36 mouse cellular contexts compared by ENCODE assay signal in the genomic region with DNA sequence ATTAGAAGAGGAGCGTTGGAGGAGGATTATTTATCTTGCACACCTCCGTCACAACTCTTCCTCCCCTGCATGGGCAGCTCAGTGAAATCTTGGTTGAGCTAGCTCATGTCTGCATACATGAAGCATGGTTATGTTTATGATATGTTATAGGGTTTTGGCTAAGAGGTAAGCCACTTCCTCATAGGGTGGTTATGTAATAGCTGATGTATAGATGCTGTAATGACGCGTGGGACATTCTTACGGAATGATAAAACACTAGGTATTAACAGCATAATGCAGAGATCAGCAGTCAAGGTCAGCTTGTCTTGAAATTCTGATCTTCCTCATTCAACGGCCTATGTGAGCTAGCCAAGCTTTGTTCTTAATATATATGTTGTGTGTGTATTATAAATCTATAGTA.
"Had no signal": no experiment of that assay in that cellular context is flagged by ENCODE, and none has a peak within 500 bp of the region (broad histone marks: within the 10 kb centered on the region; RNA-seq: fewer than 3 reads in every experiment).

No protein-coding gene starts in this region.

- H3K4me1 ChIP-seq: heart, embryonic 10.5 days; heart, embryonic 12.5 days; hindbrain, embryonic 10.5 days; hindbrain, embryonic 12.5 days; hindbrain, embryonic 13.5 days; hindbrain, embryonic 15.5 days; intestine, embryonic 15.5 days; kidney, embryonic 15.5 days had no signal

- H3K9me3 ChIP-seq: heart, embryonic 10.5 days; heart, embryonic 12.5 days; heart, embryonic 13.5 days; heart, embryonic 15.5 days; hindbrain, embryonic 10.5 days; hindbrain, embryonic 12.5 days; hindbrain, embryonic 13.5 days; hindbrain, embryonic 15.5 days; intestine, embryonic 15.5 days; kidney, embryonic 15.5 days had no signal

- ATAC-seq: hindbrain, embryonic 16.5 days; hindbrain, postnatal 0 days; inflammation-experienced regulatory T-cells, adult 6 months; intestine, embryonic 15.5 days; intestine, embryonic 16.5 days; intestine, postnatal 0 days had no signal

- DNase-seq: heart, adult 2 months; heart, postnatal 10 days; heart, postnatal 14 days; heart, postnatal 36 days; heart, postnatal 4 days; kidney, adult 11 months; kidney, adult 18-20 months; kidney, adult 2 months; kidney, adult 8-10 months; kidney, adult 9 months; kidney, postnatal 10 days; kidney, postnatal 14 days; kidney, postnatal 25 days; kidney, postnatal 36 days; kidney, postnatal 4 days; layer of hippocampus, adult 9-11 months; layer of hippocampus, postnatal 36 days had no signal

- H3K4me3 ChIP-seq: heart, adult 2 months; heart, embryonic 10.5 days; heart, embryonic 12.5 days; heart, embryonic 13.5 days; heart, embryonic 15.5 days; hindbrain, embryonic 10.5 days; hindbrain, embryonic 12.5 days; hindbrain, embryonic 13.5 days; hindbrain, embryonic 15.5 days; intestine, embryonic 15.5 days; kidney, embryonic 15.5 days; layer of hippocampus, adult 2 months had no signal

- H3K27ac ChIP-seq: heart, adult 2 months; heart, embryonic 10.5 days; heart, embryonic 13.5 days; heart, embryonic 15.5 days; hindbrain, embryonic 10.5 days; hindbrain, embryonic 12.5 days; hindbrain, embryonic 13.5 days; hindbrain, embryonic 14.5 days; hindbrain, embryonic 15.5 days; hindbrain, postnatal 0 days; intestine, embryonic 15.5 days; kidney, embryonic 15.5 days; kidney, postnatal 0 days; layer of hippocampus, adult 2 months had no signal

- H3K27me3 ChIP-seq: heart, embryonic 12.5 days; heart, embryonic 13.5 days; heart, embryonic 15.5 days; hindbrain, embryonic 12.5 days; hindbrain, embryonic 13.5 days; hindbrain, embryonic 15.5 days; intestine, embryonic 15.5 days; kidney, embryonic 15.5 days had no signal

- H3K4me2 ChIP-seq: heart, embryonic 11.5 days; heart, embryonic 12.5 days; heart, embryonic 13.5 days; heart, embryonic 15.5 days; hindbrain, embryonic 12.5 days; hindbrain, embryonic 13.5 days; hindbrain, embryonic 14.5 days; hindbrain, embryonic 15.5 days; intestine, embryonic 15.5 days; kidney, embryonic 15.5 days had no signal

- H3K9ac ChIP-seq: heart, embryonic 12.5 days; heart, embryonic 13.5 days; heart, embryonic 15.5 days; hindbrain, embryonic 12.5 days; hindbrain, embryonic 13.5 days; hindbrain, embryonic 14.5 days; hindbrain, embryonic 15.5 days; intestine, embryonic 15.5 days; kidney, embryonic 15.5 days had no signal

- H3K36me3 ChIP-seq: heart, embryonic 10.5 days; heart, embryonic 12.5 days; heart, embryonic 13.5 days; heart, embryonic 15.5 days; hindbrain, embryonic 10.5 days; hindbrain, embryonic 12.5 days; hindbrain, embryonic 13.5 days; hindbrain, embryonic 15.5 days; intestine, embryonic 15.5 days; kidney, embryonic 15.5 days had no signal
